Mouse (Mus musculus): ENCODE data around the gene Pecam1. TPM values are rescaled to one million over a fixed set of nuclear protein-coding genes. Genes with fewer than 3 reads are reported as not detected.
"Not testable (repeated sequence)": the region's sequence is repeated elsewhere in the genome, so short reads cannot be mapped to it uniquely, and the experiment has no call there.

Pecam1 gene
- polyA plus RNA-seq, 1 experiment from 2014 or later = 44.6 TPM

DNA sequence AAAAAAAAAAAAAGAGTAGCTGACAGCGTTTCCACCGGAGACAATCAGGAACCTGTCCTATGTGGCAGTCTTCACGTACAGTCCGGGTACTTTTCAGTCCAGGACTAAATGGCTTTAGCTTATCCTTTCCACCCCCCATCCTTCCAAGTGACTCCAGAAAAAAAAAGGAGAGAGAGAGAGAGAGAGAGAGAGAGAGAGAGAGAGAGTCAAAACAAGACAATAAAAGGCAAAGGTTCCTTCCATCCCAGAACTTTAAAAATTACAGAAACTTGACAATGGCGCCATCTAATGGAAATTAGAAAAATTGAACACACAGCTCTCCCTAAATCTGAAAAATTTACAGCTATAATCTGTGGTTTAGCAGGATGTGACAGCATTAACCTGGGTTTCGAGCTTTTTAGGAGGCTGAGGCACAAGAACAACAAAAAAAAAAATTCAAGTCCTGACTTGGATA is 8.0 kb downstream of the Pecam1 start:
- 43% methylated on average over 6 of the region's 6 CpGs for WGBS
- no peaks in the 10 kb centered on the region for H3K4me1 ChIP-seq
- H3K9me3 ChIP-seq = no peaks in the 10 kb centered on the region
- H3K36me3 ChIP-seq = no peaks in the 10 kb centered on the region
- no peak overlapping the region for H3K27ac ChIP-seq
- no peak overlapping the region for H3K4me2 ChIP-seq
- no peak overlapping the region for H3K4me3 ChIP-seq (replicated peaks)
- ATAC-seq (ENCODE audit: insufficient read depth, low FRiP score, low read depth) = no peak
- no peaks in the 10 kb centered on the region for H3K27me3 ChIP-seq (replicated peaks)
- no peak overlapping the region for H3K9ac ChIP-seq

DNA sequence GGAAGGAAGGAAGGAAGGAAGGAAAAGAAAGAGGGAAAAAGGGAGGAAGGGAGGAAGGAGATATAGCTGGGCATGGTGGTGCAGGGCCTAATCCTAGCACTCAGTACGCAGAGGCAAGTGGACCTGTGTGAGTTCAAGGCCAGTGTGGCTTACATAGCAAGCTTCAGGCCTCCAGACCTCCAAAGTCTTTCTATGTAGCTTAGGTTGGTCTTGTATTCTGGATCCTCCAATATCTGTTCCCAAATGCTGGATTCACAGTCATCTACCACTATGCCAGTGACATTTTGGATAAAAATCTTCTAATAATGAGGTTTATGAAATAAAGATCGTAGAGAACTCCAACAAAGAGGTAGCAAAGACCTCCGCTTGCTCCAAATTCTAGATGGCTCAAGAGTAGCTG is 8.6 kb downstream of the Pecam1 start:
- Histone ChIP-seq H3K4me1 (no peaks in the 10 kb centered on the region), H3K27ac (no peak overlapping the region), H3K36me3 (no peaks in the 10 kb centered on the region), H3K9ac (no peak overlapping the region), H3K4me3 (replicated peaks) (no peak overlapping the region), H3K27me3 (replicated peaks) (no peaks in the 10 kb centered on the region), H3K4me2 (no peak overlapping the region), H3K9me3 (no peaks in the 10 kb centered on the region)
- WGBS = 86% methylated on average over 3 of the region's 3 CpGs
- no peak for ATAC-seq (ENCODE audit: insufficient read depth, low FRiP score, low read depth)

DNA sequence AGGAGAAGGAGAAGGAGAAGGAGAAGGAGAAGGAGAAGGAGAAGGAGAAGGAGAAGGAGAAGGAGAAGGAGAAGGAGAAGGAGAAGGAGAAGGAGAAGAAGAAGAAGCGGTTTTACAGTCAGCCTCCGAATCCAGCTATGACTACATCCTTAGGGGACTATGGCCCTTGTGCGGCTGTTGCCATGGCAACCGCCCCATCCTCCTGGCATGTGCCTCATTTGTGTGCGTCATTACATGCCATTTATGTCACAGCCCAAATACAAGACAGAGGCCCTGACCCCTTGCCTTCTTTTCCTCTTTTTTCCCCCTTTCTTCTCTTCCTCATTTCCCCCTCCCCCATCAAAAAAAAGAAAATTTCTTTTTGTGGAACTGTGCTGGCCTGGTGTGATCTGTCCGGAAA is 9.2 kb downstream of the Pecam1 start:
- H3K4me3 ChIP-seq (replicated peaks) = no peak overlapping the region
- no peaks in the 10 kb centered on the region; the same call in 1 of the 2 replicates for H3K4me1 ChIP-seq
- H3K36me3 ChIP-seq = no peaks in the 10 kb centered on the region
- no peak overlapping the region for H3K27ac ChIP-seq
- no peak overlapping the region for H3K4me2 ChIP-seq
- H3K27me3 ChIP-seq (replicated peaks) = no peaks in the 10 kb centered on the region
- H3K9ac ChIP-seq = no peak overlapping the region
- 71% methylated on average over 6 of the region's 6 CpGs for WGBS
- no peak for ATAC-seq (ENCODE audit: insufficient read depth, low FRiP score, low read depth)
- H3K9me3 ChIP-seq = no peaks in the 10 kb centered on the region

GRCm38 (mm10) chr11:106740724-106741123 is 9.7 kb downstream of the Pecam1 start:
- H3K4me1 ChIP-seq; H3K9ac ChIP-seq; H3K4me2 ChIP-seq; ATAC-seq (ENCODE audit: insufficient read depth, low FRiP score, low read depth); H3K4me3 ChIP-seq (replicated peaks); H3K36me3 ChIP-seq; H3K9me3 ChIP-seq; H3K27ac ChIP-seq; H3K27me3 ChIP-seq (replicated peaks): not testable (repeated sequence)
- WGBS = 83% methylated on average over 6 of the region's 8 CpGs

GRCm38 (mm10) chr11:106739116-106739515 is 11.3 kb downstream of the Pecam1 start:
- Histone ChIP-seq H3K4me2 (no peak overlapping the region), H3K36me3 (no peaks in the 10 kb centered on the region), H3K4me3 (replicated peaks) (no peak overlapping the region), H3K27ac (no peak overlapping the region), H3K27me3 (replicated peaks) (no peaks in the 10 kb centered on the region), H3K9me3 (no peaks in the 10 kb centered on the region), H3K9ac (no peak overlapping the region), H3K4me1 (no peaks in the 10 kb centered on the region; the same call in 1 of the 2 replicates)
- ATAC-seq (ENCODE audit: insufficient read depth, low FRiP score, low read depth) = no peak
- WGBS = 97% methylated on average over 2 of the region's 2 CpGs

DNA sequence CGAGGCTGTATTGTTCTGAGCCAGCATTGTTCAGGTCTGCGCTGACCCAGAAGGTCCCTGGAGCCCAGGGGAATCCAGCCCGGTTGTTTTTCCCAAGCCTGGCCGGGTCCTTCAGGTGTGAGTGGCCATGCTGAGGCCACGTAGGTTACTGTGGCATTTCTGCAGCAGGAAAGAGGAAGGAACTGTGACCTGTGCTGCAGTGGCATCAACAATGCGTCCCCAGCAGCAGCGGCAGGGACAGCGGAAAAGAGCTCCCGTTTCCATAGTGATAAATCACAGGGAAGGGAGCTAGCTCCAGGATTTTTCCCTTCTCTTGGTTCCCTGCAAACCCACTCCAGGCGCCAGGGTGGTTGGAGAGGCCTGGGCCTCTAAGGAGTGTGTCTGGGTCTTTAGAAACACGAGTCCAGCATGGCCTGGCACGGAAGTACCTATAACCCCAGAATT is 13.2 kb downstream of the Pecam1 start:
- no peak; the same call in 1 of the 2 replicates for ATAC-seq (ENCODE audit: insufficient read depth, low FRiP score, low read depth)
- Histone ChIP-seq H3K4me3 (replicated peaks) (no peak overlapping the region), H3K9me3 (no peaks in the 10 kb centered on the region), H3K27ac (peak overlapping the region; percentile 31; the same call in 1 of the 2 replicates), H3K4me1 (no peaks in the 10 kb centered on the region; the same call in 1 of the 2 replicates), H3K4me2 (no peak overlapping the region), H3K36me3 (no peaks in the 10 kb centered on the region), H3K9ac (no peak overlapping the region), H3K27me3 (replicated peaks) (no peaks in the 10 kb centered on the region)
- WGBS = 31% methylated on average over 12 of the region's 12 CpGs

DNA sequence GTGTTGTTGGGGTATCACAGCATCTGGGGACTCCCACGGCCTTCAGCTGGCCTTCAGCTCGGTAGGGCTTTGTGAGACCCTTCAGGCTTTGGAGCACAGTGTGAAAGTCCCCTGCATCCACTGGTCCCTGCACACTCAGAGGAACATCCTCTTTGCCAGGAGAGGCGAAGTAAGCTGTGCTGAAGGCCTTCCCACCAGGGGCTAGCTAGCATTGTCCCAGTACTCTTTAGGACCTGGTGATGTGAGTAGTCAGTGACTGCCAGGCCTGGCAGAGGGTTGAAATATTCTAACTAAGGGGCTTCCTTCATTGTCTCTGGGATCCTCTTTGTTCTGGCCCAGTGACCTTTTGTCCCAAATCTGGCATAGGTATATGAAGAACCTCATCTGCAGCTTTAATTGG is 13.8 kb downstream of the Pecam1 start:
- Histone ChIP-seq H3K27ac (peak overlapping the region; percentile 12; the same call in 1 of the 2 replicates), H3K27me3 (replicated peaks) (no peaks in the 10 kb centered on the region), H3K36me3 (no peaks in the 10 kb centered on the region), H3K9ac (no peak overlapping the region), H3K4me2 (no peak overlapping the region), H3K4me3 (replicated peaks) (no peak overlapping the region), H3K9me3 (no peaks in the 10 kb centered on the region), H3K4me1 (no peaks in the 10 kb centered on the region; the same call in 1 of the 2 replicates)
- no peak for ATAC-seq (ENCODE audit: insufficient read depth, low FRiP score, low read depth)
- WGBS = 70% methylated on average over 3 of the region's 3 CpGs

GRCm38 (mm10) chr11:106730714-106731113 is 19.7 kb downstream of the Pecam1 start:
- no peak overlapping the region for H3K9ac ChIP-seq
- H3K4me1 ChIP-seq = no peaks in the 10 kb centered on the region
- H3K27ac ChIP-seq = peak overlapping the region; percentile 33
- 26% methylated on average over 4 of the region's 4 CpGs for WGBS
- H3K9me3 ChIP-seq = no peaks in the 10 kb centered on the region
- H3K27me3 ChIP-seq (replicated peaks) = no peaks in the 10 kb centered on the region
- H3K4me3 ChIP-seq (replicated peaks) = no peak overlapping the region
- no peak overlapping the region for H3K4me2 ChIP-seq
- H3K36me3 ChIP-seq = no peaks in the 10 kb centered on the region
- ATAC-seq (ENCODE audit: insufficient read depth, low FRiP score, low read depth) = peak; percentile 36; the same call in 1 of the 2 replicates

DNA sequence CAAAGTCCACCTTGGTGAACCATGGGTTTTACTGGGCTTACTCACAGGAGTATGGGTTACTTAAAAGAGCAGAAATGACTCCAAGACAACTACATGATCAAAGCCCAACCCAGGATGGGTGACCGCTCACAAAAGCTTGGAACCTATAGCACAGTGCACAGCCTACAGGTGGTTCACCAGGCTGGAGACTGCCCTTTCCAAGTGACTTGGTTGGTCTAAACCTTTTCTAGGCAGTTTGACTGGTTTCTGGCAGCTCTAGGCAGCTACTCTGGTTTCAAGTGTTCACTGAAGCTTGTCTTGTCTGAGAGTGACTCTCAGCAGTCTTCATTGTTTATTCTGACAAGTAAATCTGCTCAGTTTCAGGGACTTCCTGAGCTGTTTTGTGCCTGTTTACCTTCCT is 20.8 kb downstream of the Pecam1 start:
- no peak overlapping the region for H3K4me3 ChIP-seq (replicated peaks)
- no peak overlapping the region for H3K27ac ChIP-seq
- no peak overlapping the region for H3K4me2 ChIP-seq
- H3K9me3 ChIP-seq = no peaks in the 10 kb centered on the region
- WGBS = 100% methylated on average over 1 of the region's 1 CpGs
- no peaks in the 10 kb centered on the region for H3K36me3 ChIP-seq
- H3K9ac ChIP-seq = no peak overlapping the region
- H3K4me1 ChIP-seq = no peaks in the 10 kb centered on the region
- ATAC-seq (ENCODE audit: insufficient read depth, low FRiP score, low read depth) = no peak
- H3K27me3 ChIP-seq (replicated peaks) = no peaks in the 10 kb centered on the region

DNA sequence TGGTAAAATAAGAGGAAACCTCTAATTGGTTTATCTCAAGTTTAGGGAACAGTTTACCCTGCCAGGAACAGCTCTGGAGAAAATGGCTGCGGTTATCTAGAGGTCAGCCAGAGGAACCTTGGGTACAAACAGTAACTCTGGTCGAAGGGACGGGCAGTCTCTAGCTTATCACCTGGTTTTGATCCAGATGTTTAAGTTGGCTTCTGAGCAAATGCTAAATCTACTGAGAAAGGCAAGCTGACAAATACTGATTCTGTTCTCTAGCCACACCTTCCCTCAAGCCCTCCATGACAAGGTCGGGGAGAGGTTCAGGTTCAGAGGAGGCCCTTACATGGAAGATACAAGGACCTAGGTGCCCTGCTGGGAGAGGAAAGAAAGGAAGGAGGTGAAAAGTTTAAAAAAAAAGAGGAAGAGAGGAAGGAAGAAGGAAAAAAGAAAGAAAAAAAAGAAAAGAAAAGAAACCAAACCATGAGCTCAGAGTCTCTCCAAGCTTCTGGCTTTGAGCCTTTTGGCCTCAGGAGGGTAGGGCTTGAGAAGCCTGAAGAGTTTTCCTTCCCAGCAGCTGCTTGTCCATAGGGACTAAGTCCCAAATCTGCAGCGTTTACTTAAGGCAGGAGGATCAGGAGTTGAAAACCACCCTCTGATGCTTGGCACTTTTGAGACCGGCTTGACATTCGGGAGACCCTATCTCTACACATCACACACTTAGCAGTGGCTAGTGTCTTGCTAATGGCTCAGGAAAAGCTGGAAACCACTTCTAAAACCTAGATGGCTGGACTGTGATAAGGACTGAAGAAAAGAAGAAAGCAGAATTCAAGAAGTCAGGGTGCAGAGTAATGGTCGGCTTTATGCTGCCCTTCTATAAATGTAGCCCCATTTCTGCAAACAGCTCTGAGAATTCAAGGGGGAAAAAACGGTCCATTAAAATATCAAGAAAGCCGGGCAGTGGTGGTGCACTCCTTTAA is 21.7 kb downstream of the Pecam1 start:
- 56% methylated on average over 10 of the region's 10 CpGs for WGBS
- H3K27me3 ChIP-seq (replicated peaks) = no peaks in the 10 kb centered on the region
- ATAC-seq (ENCODE audit: insufficient read depth, low FRiP score, low read depth) = no peak
- no peak overlapping the region for H3K9ac ChIP-seq
- H3K4me3 ChIP-seq (replicated peaks) = no peak overlapping the region
- no peak overlapping the region for H3K27ac ChIP-seq
- no peak overlapping the region for H3K4me2 ChIP-seq
- H3K36me3 ChIP-seq = no peaks in the 10 kb centered on the region
- H3K9me3 ChIP-seq = no peaks in the 10 kb centered on the region
- H3K4me1 ChIP-seq = no peaks in the 10 kb centered on the region

DNA sequence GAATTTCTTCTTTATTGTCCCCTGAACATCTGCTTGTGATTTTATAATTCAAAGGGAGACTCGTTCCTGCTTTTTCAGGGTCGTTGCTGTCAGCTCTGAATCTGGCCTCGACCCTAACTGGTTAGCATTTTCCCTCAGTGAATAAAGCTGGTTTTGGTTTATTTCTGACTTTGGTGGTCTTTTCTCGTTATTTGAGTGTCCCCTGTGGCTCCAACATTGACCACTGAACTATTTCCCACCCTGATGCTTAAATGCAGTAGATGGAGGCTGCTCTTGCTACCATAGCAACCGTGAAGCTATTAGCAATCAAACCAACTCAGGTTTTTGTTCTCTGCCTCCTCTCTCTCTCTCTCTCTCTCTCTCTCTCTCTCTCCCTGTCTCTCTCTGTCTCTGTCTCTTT is 22.5 kb downstream of the Pecam1 start:
- Histone ChIP-seq H3K4me1 (no peaks in the 10 kb centered on the region), H3K27me3 (replicated peaks) (no peaks in the 10 kb centered on the region), H3K9me3 (no peaks in the 10 kb centered on the region), H3K36me3 (no peaks in the 10 kb centered on the region), H3K4me2 (no peak overlapping the region), H3K9ac (no peak overlapping the region), H3K27ac (no peak overlapping the region), H3K4me3 (replicated peaks) (no peak overlapping the region)
- WGBS = 68% methylated on average over 5 of the region's 5 CpGs
- no peak for ATAC-seq (ENCODE audit: insufficient read depth, low FRiP score, low read depth)

DNA sequence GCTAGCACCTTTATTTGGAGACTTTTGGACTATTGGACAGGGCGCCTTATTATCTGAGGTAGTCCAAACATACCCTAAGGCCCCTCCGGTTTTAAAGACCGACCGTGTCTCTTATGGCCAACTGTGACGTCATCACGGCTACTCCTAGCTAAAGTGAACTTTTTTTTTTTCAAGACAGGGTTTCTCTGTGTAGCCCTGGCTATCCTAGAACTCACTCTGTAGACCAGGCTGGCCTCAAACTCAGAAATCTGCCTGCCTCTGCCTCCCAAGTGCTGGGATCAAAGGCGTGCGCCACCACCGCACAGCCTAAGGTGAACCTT is 25.6 kb downstream of the Pecam1 start:
- not testable (repeated sequence) for H3K4me1 ChIP-seq; H3K27ac ChIP-seq; H3K9me3 ChIP-seq; H3K4me3 ChIP-seq (replicated peaks); H3K27me3 ChIP-seq (replicated peaks); ATAC-seq (ENCODE audit: insufficient read depth, low FRiP score, low read depth); H3K36me3 ChIP-seq; H3K4me2 ChIP-seq; H3K9ac ChIP-seq
- 87% methylated on average over 9 of the region's 9 CpGs for WGBS

Data from stomach, embryonic 15.5 days (tissue).